Mouse (Mus musculus): ENCODE results near the gene Nelfb. TPM values are rescaled to one million over a fixed set of nuclear protein-coding genes. Genes with fewer than 3 reads are reported as not detected.

Nelfb gene
- total RNA-seq, 2 experiments from 2014 or later, result 40.8 to 45.8 TPM

DNA sequence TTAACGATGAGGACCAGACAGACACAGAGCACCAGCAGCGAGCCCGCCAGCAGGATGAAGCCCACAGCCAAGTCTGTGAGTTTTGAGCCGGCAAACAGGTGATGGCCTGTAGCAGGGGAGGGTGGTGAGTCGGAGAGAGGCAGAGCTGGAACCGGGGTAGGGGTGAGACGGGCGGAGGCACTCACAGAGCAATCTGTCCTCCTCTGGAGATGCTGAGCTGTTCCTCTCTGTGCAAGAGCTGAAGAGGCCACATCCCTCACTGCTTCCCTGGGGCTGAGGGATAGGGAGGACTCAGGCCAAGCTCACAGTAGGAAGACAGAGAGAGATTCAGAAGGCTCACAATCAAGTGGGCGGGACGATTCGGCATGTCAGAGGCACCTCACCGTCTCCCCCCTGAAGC is 19.7 kb upstream of the Nelfb start:
- DNase-seq, result no peak

DNA sequence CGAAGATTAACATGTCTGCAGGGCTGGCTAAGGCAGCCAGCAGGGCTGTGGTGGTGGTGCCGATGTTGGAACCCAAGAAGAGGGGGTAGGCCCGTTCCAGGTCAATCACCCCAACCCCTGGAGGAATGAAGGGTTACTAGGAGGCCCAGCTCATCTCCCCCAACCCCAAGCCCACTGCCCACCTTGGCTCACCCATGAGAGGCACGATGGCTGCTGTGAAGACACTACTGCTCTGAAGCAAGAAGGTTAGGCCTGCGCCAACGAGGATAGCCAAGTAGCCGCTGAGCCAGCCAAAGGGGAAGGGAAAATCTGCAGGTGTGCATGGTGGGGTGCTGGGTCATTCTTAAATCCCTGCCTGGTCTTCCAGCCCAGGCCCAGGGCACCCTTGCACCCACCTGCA is 19.3 kb upstream of the Nelfb start:
- no peak for DNase-seq

DNA sequence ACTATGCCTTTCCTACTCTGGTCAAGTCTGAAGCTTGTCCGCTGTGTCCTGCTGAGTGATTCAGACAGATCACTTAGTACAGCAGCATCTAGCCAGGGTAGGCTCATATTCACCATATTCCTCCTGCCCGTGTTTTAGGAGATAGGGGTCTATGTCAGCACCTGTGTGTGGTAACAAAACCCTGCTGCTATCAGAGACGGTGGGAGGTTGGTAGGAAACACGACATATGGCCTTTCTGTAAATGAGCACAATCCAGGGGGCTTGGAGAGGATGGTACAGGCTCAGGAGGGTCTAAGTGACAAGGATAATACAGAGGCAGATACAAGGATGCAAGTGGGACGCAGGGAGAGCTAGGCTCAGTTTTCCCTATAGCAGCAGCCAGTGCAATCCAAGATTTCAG is 18.3 kb upstream of the Nelfb start:
- no peak for DNase-seq

DNA sequence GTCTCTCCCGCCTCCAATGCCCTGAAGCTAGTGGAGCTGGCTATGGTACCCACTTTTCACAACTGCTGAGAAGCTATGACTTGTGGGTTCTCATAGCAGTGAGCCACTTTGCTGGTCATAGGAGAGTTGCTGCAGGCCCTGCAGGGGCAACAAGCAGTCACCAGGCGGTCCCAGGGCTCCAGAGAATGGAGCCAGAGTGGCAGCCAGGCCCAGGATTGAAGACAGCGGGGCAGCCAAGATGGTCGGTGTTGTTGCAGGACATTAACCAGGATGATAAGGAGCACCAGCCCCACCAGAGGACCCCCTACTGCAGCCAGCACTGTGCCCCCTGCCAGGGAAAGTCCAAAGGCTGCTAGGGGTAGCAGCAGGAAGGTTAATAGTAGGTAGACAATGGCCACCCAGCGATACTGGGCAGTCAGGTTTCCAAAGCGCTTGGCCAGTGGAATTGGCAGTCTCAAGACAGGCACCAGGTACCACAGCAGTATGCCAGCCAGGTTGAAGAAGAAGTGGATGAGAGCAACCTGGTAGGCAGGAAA is 17.8 kb upstream of the Nelfb start:
- no peak for DNase-seq

DNA sequence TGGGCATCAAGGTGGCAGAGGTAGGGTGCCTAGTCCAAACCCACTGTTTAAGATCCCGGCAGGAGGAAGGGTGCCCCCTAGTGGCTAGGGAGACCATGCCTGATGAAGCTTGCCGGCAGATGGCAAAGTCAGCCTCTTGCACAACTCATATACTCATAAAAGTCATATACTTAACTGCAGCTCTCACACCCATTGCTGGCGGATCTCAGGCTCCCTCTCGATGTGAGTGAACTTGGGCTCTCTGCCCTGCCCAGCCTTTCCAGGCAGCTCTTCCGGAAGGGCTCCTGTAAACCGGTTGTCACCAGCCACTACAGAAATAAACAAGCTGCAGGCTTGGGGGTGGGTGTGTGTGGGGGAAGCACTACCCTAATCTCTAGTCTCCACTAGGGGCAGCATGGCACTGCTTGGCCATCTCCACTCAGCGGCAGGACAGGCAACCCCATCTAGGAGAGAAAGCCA is 17.2 kb upstream of the Nelfb start:
- DNase-seq, result peak; percentile 91 to 92

DNA sequence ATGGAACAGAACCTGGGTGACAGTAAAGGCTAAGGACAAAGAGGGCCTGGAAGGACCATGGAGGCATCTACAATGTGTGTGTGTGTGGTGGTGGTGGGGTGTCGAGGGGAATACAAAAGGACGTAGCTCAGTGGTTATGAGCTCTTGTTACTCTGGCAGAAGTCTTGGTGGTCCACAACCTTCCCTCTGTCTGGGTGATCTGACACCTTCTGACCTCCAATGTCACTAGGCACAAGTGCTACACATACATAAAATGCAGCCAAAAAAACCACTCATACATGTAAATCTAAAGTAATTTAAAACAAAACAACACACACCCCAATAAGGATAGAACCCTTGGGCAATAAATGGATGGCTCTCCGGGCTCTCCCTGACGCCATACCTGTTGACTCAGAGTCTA is 16.1 kb upstream of the Nelfb start:
- no peak for DNase-seq

DNA sequence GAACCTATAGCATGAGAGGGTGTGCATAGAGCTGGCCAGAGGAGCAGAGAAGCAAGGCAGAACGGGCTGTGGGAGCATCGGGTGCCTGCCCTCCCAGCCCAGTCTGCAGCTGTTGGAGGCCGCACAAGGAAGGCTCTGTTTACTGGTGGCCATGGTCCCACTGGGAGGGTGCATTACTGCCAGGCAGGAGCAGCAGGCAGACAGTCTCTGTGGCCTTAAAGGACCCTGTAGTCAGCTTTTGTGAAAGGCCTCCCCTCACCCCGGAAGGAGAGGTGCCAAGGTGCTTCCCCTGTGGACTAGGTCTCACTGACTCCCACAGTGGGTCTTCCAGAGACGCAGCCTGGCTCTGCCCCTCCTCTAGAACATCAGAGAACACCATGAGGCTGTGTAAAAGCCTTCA is 15.6 kb upstream of the Nelfb start:
- DNase-seq, result no peak

DNA sequence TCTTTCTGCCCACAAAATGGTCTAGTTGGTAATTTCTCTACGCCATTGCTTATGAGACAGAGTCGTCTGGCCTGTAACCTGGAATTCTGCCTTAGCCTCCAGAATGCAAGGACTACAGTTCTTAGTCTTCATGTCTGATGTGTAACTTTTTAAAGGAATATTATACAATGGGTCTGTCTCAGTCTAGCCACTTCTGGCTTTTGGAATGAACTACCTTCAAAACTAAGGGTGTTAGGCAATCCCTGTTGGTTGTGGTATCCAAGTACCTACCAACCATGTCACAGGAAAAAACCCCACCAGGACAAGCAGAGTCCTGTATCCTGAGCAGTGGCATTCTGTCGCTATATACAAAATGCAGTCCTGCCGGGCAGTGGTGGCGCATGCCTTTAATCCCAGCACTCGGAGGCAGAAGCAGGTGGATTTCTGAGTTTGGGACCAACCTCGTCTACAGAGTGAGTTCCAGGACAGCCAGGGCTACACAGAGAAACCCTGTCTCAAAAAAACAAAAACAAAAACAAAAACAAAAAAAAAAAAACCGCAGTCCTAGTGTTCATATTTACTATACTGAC is 14.6 kb upstream of the Nelfb start:
- DNase-seq, result peak in 1 of 2 experiments; percentile 34

DNA sequence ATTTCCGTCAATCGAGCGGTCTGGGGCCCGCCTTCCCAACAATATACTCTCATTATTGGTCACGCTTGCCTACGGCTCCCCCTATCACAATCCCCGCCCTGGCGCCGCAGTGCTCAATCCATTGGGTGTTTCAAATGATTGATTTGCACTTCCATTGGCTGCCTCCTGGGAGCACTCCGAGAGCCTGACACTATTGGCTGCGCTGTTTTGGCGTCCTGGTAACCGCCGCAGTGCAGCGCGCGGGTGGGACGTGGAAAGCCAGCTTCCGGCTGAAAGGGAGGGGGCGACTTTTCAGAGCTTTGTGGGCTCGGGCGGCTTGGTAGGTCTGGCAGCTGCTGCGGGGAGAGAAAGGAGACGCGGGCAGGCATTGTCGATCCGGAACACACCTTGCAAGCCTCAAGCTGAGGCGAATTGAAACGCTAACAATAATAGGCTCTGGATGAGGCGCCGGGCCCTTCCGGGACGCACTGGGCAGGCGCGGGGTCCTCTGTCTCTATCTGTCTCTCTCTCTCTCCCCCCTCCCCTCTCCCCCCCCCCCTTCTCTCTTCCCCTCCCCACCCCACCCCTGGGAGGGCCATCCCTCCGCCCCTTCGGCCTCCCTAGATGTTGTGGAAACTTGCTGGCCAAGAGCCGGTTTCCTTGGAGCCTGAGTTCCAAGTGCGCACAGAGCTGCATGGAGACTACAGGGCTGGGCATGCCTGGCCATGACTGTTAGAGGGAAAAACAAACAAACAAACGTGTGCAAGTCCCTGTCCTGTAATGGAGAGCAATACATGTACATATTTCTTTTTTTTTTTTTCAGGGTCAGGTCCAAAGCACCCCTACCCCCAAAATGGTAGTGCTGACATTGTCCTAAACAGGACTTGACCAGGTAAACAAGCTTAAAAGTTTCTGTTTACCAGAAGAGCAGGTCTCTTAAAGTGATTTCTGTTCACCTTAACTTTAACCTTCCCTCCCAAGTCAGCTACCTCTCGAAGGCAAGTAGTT is 13.8 kb upstream of the Nelfb start:
- DNase-seq, result peak; percentile 98 to 100

DNA sequence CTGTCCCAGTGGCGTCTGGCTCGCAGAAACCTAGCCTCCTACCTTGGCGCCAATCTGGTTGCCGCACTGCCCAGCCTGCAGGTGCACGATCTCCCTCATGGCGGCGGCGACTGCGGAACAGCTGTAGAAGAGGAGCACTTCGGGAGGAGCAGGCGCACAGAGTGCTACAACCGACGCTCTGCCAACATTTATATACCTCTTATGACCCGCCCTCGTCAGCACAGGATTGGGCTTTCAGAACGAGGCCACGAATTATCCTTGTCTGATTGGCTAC is 13.1 kb upstream of the Nelfb start, which contains the start of gene Tubb4b:
Tubb4b (minus strand) TSS at position 211 of the 274 bp plus-strand sequence.
- no peak for DNase-seq

DNA sequence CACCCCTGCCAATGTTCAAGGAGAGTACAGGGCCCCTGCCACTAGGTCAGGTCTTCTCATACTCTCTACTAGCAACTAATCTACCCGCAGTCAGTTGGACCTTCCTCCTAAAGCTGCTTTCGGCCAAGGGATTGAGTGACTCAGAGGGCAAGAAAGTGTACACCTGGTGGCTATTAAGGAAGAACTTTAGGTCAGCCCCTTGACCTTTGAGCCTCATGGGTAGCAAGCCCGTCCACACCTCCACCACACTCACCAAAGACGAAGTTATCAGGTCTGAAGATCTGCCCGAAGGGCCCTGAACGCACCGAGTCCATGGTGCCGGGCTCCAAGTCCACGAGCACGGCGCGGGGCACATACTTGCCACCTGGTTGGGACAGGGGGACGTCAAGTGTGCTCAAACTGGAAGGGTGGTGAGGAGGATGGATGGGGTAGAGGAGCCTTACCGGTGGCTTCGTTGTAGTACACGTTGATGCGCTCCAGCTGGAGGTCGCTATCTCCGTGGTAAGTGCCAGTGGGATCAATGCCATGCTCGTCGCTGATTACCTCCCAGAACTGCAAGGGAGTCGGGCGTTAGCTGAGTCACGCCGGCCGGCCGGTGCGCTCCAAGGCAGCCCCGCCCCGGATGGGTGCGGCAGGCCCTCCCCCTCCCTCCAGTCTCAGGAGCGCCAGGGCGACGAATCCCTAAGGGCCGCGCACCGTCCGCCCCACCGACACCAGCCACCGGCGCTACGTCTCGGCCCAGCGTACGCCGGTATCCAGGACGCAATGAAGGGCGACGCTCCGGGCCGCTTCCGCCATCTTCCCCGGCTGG is 12.6 kb upstream of the Nelfb start:
- DNase-seq, result peak; percentile 86 to 92

DNA sequence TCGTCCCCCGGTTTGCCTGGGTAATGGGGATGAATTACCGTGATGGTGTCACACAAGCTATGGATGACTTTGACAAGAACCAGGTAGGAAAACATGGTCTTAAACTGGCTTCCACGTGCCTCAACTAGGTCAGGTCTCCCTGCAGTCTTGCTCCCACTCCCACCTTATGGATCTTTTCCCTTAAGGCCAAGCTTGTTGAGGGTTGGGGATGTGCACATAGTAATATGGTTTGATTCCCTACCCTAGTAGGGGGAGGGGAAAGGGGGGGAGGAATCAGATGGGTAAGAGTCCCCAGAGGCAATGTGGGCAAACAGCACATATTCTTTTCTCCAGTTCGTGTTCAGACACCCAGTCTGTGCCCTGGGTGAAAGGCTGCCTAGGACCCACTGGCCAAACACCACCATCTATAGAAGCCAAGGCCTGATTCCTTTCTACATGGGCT is 10.1 kb upstream of the Nelfb start:
- no peak for DNase-seq

DNA sequence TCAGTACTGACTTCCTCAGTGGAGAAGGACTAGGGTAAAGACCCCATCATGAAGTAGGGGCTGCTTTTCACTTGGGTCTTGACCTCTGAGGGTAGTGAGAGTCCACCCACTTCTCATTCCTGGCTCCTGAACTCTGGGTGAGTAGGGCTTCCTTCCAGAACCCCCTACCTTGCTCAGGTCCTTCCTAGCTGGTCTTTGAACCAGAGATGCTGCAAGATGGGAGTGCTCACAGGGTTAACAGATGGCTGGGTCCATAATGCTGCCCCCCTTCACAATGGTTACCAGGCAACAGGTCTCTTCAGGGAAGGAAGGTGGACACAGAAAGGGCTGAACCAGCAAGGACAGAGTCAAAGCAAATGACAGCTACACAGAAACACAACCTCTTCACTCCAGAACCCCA is 7.2 kb upstream of the Nelfb start, which contains the start of gene Fam166a:
Fam166a (plus strand) TSS at position 301 of the 400 bp plus-strand sequence.
- no peak for DNase-seq

DNA sequence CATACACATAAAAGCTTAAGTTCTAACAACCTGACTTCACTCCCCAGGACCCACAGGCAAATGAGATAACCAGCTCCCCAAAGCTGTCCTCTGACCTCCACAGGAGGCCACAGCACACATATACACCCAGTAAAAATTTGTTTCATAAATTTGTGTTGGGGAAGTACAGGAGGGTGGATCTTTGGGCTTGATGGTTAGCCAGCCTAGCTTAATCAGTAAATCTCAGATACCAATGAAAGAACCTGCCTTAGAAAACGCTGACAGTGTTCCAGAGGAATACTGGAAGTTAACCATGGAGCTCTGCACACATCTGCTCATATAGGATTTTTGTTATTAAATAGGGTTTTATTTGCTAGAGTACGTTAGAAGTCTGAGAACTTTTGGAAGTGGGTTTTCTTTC is 6.4 kb upstream of the Nelfb start:
- no peak for DNase-seq

DNA sequence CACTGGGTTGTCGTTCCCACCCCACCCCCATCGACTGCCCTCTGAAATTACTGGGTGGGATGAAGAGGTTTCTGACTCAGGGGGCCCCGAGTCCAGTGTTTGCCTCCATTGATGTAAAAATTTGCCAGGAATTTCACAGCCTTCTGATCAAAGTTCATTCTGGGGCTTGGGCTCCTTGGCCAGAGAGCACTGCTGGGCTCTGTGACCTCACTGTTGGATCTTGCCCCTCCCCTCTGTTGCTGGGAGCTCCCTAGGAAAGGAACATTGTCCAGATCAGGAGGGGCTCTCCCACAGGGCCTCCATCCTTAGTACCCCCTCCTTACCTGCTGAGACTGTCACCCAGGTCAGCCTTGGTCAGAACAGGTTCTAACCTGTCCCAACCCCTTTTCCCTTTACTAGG is 3.2 kb upstream of the Nelfb start, which contains the start of gene Stpg3:
Stpg3 (minus strand) TSS at position 194 of the 400 bp plus-strand sequence.
- DNase-seq, result no peak

DNA sequence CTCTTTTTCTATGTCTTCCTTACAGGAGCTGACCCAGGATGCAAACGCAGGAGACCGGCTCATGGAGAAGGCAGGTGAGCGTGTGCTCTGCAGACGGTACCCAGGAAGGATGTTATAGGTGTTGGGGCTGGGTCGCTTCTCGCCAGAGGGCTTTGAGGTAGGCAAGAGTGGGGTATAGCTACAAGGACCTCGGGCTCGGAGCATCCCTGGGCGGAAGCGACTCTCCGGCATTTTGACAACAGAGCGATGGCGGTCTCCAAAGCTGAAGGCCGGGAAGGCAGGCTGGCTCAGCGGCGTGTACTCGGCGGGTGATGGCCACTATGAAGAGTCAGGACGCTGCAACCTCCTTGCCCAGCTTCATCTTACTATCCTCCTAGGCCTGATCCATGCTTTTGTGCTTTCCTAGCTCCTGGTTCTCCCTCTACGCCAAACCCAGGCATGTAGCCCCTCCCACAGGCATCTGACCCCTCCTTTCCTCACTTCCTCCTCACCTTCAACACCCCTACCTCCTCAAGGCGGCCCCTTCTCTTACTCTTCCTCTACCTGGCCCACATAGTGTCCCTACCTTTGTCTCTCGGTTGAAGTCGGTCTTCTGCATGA is 2.1 kb upstream of the Nelfb start:
- DNase-seq, result no peak

DNA sequence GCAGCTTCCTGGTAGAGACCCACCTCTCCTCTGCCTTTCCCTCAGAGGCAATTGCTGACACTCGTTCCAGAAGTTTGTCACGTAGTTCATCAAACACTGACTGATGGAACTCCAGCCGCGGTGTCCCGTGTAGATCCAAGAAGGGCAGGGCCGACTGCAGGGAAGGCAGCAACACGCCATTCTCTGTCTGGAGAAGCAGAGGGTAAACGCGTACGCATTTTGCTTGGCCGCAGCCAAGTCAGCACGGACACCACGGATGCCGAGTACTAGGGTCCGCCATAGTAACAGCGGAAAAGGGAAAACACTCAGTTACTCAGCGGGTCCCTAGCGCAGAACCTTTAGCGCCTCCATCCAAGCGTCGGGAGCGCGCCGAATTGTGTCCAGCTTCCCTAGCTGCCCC is 603 bp downstream of the Nelfb start:
- DNase-seq, result peak in 1 of 2 experiments; percentile 14

DNA sequence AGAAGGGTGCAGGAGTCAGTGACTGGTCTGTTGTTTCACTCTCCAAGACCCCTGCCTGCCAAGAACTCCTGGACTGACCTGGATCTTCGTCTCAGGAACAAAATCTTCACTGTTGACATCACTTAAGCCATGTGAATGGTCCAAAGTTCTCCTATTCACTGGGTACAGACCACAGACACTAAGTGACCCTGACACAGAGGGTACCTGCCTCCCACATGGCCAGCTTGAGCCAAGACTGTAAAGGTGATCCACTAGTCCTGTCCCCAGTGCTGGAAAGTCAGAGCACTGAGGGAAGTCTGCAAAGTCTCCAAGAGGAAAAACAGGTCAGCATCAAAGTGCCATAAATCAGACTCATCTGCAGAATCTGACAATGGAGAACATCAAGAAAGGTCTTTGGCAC is 3.7 kb downstream of the Nelfb start:
- DNase-seq, result no peak

DNA sequence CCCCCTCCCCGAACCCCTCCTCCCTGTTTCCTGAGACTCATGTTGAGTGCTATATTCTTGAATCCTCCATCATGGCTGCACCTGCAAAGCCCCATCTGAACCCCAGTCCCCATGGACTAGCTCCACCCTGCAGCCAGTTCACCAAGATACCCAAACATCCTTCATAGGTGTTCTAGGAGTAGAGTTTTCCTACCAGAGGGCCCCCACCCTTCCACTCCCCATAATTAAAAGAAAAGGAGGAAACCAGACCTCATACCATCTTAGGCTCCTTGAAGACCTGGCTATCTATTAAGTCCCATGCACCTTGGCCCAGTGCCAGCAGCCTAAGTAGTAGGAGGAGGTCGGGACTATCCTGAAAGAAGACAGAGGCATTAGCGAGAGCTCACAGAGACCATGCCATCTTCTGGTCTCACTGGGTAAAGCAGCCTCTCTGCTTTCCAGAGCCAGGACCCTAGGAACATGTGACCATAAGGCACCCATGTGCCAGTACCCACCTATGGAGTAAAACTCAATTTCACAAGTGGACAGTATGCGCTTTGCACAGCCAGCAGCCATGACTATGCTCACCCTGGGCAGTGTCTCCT is 7.6 kb downstream of the Nelfb start:
- no peak for DNase-seq

DNA sequence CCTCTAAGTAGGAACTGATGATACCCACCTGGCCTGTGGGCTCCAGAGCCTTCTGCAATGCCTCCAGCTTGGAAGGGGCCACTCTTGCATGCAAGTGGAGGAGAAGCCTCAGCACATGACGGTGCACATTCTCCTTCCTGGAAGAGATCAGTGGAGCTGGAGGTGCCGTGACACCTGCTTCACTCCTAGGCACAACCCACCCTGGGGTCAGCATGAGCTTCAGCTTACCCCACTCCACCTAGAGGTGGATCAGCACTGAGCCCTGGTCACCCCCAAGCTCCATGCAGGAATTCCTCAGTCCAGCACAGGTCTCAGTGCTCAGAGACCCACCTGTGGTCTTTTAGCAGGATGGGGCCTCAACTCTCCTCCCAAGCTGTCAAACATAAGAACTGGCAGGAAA is 10.7 kb downstream of the Nelfb start:
- no peak for DNase-seq

DNA sequence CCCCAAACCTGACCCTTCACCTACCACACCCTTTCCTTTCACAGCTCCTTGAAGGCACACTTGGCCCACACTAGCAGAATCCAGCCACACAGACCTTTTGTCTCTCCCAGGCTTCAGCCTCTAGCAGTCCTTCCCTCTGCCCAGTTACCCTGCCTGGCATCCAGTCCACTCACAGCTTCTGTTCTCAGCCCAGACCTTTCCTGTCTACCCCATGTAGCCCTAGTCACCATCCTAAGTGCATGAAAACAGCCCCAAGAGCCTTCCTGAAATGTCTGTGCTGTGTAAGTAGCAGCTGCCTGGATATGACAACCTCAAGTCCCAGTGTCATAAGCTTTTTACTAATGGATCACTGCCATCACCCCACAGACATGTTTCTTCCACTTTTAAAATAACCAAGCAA is 13.3 kb downstream of the Nelfb start:
- DNase-seq, result peak in 1 of 2 experiments; percentile 19

All from heart, adult 18-20 months (tissue).